Mouse (Mus musculus): ENCODE results near the gene Cgn.
"Not testable (repeated sequence)": the region's sequence is repeated elsewhere in the genome, so short reads cannot be mapped to it uniquely, and the experiment has no call there.

Gene Cgn

DNA sequence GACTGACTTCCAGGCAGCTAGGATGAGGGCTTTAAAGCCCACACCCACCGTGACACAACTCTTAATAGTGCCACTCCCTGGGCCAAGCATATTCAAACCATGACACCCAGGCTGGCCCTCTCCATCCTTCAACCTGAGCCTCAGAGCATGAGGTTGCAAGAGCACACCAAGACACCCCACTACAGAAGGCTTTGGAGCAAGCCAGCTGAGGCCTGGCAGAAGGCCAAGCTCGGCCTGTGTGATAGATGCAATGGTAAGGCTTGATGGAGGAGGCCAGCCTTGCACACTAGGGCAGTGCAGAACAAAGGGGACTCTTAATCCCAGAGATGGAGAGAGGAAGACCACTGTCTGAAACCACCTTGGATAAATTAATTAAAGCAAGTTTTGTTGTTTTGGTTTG is 3.2 kb upstream of the Cgn start:
- DNase-seq (ENCODE audit: low spot score in 2 of 2), result no peak

DNA sequence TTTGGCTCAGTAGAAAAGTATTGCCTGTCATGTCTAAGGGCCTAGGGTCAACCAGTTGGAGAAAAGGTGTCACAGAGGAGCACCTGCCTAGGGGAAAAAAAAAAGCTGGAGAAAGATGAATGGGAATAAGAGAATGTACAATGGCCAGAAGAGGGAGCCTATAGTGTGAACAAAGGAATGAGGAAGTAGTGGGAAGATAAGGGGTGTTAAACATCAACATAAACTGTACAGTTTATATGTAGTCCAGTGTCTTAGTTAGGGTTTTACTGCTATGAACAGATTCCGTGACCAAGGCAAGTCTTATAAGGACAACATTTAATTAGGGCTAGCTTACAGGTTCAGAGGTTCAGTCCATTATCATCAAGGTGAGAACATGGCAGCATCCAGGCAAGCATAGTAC is 2.8 kb upstream of the Cgn start:
- no peak for DNase-seq (ENCODE audit: low spot score in 2 of 2)

DNA sequence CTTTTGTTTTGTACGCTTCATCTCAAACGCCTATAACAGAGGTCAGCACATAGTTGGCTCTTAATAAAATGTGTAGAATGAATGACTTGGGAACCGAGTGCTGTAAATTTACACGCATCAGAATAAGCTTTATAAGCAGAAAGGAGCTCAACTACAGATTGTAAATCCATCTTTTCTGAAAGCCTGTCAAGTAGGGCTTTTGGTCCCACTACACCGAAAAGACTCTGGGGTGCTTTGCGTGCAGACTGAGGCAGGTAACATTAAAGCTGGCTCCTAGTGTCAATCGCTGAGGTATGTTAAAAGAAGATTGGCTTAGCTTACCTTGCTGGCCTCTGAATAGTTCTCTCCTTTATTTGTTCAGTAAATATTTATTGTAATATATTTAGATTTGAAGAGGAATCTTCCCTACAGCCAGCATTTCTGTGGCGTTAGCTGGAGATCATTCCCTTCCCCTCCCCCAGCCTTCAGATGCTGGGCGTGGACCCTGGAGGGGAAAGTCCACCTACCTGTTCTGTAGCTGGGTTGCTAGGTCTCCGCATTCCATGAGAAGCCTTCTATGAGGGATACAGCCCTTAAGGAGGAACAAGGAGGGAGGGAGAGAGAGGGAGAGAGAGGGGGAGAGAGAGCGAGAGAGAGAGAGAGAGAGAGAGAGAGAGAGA is 959 bp upstream of the Cgn start:
- no peak for DNase-seq (ENCODE audit: low spot score in 2 of 2)

DNA sequence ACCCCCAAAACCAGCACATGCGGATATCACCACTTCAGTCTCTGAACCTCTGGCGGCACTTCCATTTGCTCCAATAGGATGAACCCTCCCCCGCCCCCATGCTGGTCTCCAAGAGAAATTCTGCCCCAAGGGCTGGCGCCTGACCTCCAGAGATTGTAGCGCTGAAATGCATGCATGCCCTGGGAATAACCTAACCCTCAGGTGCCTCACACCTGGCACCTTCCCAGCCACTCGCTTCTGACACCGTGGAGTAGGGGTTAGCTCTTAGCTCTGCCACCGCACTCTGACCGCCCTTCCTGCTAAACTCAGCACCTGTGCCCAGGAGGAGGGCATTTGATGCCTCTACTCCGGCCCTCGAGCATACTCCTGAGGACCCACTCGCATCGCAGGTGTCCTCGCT is 334 bp downstream of the Cgn start:
- no peak for DNase-seq (ENCODE audit: low spot score in 2 of 2)

DNA sequence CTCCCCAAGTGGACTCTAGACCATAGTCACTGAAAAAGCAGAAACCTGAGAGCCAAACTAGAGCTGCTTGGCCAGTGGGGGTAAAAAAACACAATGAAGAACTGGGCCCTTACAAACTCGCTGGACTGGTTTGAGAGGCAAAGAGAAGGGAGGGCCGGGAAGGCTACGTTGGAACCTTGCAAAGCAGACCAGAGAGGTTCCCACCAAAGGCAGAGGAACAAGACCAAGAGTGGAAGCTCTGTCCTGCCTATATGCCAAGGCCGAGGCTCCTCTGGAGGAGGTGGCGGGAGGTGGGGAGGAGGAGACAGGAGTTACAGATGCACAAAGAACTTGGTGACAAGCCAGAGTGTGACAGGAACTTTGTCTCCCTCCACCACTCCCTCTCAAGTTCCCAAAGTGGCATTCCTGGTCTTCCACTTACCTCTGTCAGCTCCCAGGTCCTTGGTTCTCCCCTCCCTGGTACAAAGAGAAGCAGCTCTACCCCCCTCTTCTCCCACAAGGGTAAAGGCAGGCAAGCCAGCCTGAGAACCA is 2.1 kb downstream of the Cgn start:
- DNase-seq (ENCODE audit: low spot score in 2 of 2), result no peak

DNA sequence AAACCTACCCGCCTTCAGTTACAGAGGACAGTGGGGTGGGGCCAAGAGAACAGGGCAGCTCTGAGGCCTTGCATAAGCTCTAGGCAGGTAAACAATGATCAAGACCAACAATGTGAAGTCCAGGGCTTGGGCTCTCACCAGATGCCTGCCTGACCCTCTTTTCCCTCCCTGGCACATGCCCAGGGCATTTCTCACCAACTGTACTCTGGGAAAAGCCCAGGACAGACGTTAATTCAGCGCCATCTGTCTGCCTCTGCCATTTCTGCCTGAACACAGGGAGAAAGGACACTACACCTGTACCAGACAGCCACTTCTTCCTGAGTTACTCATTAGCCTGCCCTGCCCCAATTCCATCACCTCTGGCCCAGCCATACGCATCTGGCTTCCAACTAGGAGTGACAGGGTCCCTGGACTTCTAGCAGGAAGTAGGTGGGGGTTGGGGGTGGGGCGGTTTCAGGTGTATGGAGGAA is 2.8 kb downstream of the Cgn start:
- DNase-seq (ENCODE audit: low spot score in 2 of 2), result no peak

DNA sequence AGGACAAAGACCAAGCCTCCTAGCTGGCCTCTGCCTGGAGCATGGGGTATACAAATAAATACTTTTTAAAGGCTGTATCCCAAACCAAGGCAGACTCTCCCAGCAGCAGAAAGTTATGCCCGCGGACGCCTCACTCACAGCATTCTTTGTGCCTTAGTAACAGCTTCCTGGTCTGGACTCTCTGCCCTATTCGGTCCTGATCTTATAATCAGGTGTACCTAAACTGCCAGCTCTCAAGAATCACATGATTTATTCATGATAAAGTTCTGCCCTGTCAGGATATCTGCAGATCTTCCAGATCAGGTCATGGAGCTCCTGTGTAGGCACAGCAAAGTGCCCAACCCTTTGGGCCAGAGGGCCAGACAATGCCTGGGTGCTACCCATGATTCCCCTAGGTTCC is 3.4 kb downstream of the Cgn start:
- no peak for DNase-seq (ENCODE audit: low spot score in 2 of 2)

DNA sequence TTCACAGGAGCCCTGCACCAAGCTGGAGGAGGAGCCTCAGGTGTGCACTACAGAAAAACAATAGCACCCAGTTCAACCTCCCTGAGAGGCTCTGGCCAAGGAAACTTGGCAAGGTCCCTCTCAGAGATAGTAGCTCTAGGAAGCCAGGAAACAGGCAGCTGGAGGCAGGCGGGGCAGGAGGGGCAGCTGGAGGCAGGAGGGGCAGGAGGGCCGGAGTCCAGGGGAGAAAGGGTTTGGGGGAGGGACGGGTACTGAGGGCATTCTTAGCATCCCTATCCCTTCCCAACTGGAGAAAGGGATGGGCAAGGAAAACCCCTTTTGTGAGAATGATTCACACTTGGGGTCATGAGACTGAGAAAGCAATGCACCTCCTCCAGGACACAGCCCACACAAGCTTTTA is 4.9 kb downstream of the Cgn start:
- DNase-seq (ENCODE audit: low spot score in 2 of 2), result no peak

DNA sequence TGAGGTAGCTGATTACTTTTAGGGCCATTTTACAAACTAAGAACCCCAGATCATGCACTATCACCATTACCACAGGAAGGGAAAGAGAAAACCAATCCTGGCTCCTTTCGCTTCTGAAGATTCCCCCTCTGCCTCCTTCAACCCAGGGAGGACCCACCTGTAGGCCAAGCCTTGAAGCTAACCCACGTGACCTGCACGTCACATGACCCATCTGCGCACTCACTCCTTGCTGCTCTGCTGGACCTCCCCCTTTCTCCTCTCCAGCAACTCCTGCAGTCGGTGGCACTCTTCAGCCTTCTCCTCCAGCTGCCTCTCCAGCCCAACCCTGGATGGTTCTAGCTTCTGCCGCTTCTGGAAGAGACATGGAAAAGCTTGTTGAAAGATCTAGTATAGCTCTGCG is 10.4 kb downstream of the Cgn start:
- no peak for DNase-seq (ENCODE audit: low spot score in 2 of 2)

DNA sequence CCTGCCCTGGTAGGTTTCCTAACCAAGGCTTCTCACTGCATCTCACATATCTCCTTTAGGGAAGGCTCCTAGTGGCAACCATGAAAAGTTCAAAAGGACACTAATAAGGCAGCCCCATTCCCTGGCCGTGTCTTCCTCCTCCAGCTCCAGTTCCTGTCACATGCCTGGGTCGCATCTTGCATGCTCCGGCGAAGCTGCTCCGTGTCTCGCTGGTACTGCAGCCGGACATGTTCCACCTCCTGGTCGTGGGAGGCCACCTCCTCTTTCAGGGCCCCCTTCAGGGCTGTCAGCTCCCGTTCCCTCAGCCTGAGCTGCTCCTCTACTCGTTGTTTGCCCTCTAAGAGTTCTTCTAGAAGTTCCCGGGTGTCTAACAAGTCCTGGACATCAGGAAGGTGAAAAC is 12.3 kb downstream of the Cgn start:
- peak in 1 of 2 experiments; percentile 55 for DNase-seq (ENCODE audit: low spot score in 2 of 2)

DNA sequence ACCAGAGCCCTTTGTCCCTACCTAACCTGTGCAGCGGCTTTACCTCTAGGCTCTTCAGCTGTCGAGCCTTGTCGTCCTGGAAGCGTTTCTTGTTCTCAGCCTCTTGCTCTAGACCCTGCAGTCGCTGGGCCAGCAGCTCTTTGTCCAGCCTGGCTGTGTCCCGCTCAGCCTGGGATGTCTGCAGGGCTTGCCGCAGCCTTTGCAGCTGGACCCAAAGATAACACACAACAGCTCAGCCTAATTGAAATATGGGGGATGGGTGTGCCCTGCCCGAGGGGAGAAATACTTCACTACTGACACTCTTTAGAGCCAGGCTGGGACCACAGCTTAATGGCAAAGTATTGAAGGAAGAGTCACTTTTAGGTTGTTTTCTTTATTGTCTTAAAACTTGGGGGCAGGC is 20.8 kb downstream of the Cgn start:
- not testable (repeated sequence) for DNase-seq (ENCODE audit: low spot score in 2 of 2)

DNA sequence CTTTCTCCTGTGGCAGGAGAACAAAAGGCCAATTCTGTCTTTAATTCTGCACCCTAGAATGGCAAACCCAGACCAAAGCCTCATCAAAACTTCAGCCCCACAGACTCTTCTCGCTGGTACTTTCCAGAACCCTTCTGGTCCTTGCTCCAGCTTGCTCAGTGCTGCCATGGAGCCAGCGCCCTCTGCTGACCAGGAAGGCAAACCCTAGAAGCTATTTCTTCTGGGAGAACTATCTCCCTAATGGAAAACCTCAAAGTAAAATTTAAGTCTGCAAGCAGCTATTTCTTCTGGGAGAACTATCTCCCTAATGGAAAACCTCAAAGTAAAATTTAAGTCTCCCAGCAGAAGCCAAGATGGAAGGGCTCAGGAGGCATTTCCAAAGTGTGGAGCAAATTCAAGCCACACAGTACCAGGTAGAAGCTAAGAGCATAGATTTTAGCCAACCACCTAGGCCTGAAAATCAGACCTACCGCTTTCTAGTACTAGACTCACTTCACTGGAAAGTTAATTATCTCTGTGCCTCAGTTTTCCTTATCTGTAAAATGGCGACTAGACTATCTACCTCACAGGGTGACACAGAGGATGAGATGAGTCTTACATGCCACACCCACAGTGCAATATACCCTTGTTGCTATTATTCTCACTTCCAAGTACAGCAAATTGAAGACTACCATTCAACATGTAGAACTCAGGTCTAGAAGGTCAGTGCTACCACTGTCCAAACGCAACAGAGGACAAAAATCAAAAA is 21.6 kb downstream of the Cgn start:
- not testable (repeated sequence) for DNase-seq (ENCODE audit: low spot score in 2 of 2)

DNA sequence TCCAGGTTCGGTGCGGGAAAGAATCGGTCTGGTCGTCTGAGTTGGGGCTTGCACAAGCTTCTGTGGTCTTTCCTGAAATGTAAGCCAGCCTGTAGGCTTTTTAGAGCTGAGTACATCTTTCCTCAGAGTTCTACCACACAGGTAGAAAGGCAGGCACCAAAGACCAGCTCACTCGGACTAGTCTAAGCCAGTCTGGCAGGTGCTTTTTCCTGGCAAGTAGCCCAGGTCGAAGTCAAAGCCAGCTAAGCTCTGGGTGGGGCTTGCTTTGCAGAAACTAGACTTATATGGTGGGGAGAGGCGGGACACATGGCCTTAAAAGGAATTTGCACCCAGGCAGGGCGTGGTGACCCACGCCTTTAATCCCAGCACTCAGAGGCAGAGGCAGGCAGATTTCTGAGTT is 27.9 kb downstream of the Cgn start:
- DNase-seq (ENCODE audit: low spot score in 2 of 2), result not testable (repeated sequence)

DNA sequence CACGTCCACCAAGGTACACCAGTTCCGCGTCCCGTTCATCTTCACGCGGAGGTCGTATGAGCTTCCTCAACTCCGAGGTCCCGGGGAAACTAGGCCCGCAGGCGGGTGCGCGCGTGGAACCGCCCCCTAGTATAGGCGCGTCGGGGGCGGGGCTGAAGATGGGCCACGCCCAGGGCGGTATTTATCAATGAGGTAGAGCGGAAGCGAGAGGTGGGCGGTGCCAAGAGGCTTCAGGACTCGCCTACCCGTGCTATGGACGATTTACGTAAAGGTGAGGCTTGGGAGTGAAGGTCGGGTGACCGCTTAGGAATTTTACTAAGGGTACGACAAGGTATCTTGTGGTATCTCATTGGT is 28.3 kb downstream of the Cgn start:
- DNase-seq (ENCODE audit: low spot score in 2 of 2), result peak; percentile 42 to 59

DNA sequence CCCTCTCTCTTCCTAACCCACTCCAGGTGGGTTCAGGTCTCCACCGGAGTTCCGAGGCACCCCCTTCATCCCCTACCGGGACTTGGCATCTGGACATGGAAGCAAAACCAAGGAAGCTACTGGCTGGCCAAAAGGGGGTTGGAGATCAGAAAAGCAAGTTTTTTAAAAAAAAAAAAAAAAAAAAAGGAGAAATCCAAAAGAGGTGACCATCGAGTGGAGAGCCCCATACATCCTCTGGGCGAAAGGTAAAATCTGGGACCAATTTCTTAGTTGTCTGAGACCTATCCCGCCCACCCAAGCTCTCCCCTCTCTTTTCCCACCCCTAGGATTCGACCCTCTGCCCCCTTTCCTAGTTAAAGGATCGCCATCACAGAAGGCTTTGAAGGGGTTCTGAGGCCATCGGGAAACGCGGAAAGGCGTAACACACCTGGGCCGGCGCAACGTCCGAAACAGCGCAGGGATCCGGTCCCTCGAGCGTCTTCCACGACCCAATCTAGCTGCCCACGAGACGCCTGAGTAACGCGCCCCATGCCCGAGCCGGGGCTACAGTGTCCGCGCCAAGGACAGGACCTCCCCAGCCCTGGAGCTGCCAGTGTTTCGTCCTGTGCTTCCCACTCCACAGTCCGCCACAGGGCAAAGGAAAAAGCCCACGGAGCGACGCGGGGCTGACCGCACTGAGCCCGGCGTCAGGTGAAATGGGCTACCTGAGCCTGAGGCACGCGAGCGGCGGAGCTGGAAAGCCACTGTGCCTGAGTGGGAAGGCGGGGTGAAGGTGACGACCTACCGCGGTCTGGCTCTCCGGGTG is 28.8 kb downstream of the Cgn start:
- DNase-seq (ENCODE audit: low spot score in 2 of 2), result not testable (repeated sequence)

DNA sequence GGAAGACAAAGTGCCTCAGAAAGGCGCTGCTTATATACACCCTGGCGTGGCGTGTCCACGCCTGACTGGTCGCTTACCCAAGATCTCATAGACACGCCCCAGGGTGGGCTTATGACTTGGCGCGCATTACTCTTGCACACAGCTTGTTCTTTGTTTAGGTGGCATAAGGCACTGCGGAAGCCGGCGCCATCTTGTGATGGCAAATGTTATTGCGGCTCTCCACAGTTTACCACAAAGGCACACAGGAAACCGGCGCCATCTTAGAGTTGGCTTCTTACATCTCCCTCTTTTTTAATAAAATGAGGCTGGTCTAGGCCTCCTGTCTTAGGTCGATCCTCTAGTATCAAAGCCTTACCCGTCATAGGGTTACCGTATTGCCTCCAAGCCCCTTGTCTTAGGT is 40.6 kb downstream of the Cgn start:
- no peak for DNase-seq (ENCODE audit: low spot score in 2 of 2)

DNA sequence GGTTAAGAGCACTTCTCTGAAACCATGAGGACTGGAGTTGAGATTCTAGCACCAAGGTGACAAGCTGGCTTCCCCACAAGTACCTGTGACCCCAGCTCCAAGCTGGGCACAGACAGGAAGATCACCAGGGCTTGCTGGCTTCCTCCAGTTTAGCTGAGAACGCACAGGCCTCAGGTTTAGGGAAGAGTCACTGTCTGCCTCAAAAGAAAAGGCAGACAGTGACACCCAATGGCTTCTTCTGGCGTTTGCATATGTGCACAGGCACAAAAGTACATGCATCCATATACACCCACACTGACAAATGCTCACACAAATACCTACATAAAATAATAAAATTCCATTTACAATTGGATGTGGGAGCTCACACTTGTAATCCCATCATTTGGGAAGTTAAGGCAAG is 62.7 kb downstream of the Cgn start:
- not testable (repeated sequence) for DNase-seq (ENCODE audit: low spot score in 2 of 2)

DNA sequence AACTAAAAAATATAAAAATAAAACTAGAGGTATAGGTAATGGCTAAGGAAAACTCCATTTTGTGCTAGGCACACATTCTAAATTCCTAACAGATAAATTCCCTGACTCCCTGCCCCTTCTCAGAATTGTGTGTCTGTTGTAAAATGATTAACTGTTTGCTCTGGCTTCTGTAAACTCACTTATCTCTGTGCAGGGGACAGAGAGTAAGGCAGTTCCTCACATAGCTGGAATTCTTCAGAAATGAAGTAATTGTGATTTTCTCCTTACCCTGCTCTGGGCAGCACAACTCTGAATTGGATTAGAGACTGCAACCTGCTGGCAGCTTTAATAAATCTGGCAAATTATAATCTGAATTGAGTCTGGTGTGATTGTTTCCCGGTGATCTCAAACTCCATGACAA is 68.0 kb downstream of the Cgn start:
- DNase-seq (ENCODE audit: low spot score in 2 of 2), result not testable (repeated sequence)

DNA sequence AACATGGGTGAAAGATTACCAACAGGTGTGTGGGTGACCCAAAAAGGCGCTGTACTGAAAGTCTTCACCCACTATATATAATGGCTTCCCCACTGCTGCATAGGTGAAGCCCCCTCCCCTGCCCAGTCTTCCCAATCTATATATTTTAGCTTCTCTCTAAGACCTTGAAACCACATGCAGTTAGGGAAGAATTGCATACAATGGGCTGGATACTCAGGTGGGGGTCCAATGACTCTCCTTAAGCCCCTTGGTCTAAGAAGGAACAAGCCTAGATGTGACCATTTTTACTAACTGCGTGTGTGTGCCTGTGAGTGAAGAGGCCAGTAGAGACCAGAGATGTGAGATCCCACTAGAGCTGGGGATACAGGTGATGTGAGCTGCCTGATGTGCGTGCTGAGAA is 72.9 kb downstream of the Cgn start:
- DNase-seq (ENCODE audit: low spot score in 2 of 2), result not testable (repeated sequence)

DNA sequence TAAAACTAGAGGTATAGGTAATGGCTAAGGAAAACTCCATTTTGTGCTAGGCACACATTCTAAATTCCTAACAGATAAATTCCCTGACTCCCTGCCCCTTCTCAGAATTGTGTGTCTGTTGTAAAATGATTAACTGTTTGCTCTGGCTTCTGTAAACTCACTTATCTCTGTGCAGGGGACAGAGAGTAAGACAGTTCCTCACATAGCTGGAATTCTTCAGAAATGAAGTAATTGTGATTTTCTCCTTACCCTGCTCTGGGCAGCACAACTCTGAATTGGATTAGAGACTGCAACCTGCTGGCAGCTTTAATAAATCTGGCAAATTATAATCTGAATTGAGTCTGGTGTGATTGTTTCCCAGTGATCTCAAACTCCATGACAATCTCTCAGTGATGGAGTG is 75.7 kb downstream of the Cgn start:
- not testable (repeated sequence) for DNase-seq (ENCODE audit: low spot score in 2 of 2)
